Mouse (Mus musculus) testis, adult 2 months (tissue): Measurements from ENCODE around the gene Tmem106a. TPM values are rescaled to one million over a fixed set of nuclear protein-coding genes. Genes with fewer than 3 reads are reported as not detected.
"Not testable (repeated sequence)": the region's sequence is repeated elsewhere in the genome, so short reads cannot be mapped to it uniquely, and the experiment has no call there.

Experiments
- H3K27ac ChIP-seq: fragments of 200-500 bp; 2 replicates; pipeline ENCODE4 v1.5.1; 2012; ENCODE audit warnings: low read depth, low read length; ENCODE audit not compliant: control insufficient read depth, insufficient read depth
- H3K27me3 ChIP-seq: fragments of 200-500 bp; 2 replicates; pipeline ENCODE4 v1.6.1; 2012; ENCODE audit warnings: mild to moderate bottlenecking, low read length, moderate library complexity; ENCODE audit not compliant: control insufficient read depth, insufficient read depth
- H3K36me3 ChIP-seq: fragments of 200-500 bp; 2 replicates; pipeline ENCODE4 v1.6.1; 2012; ENCODE audit warnings: mild to moderate bottlenecking, low read length; ENCODE audit not compliant: control insufficient read depth, insufficient read depth
- H3K4me1 ChIP-seq: fragments of 200-500 bp; 2 replicates; pipeline ENCODE4 v1.6.1; 2012; ENCODE audit warnings: low read length; ENCODE audit not compliant: control insufficient read depth, insufficient read depth
- H3K4me3 ChIP-seq: fragments of 200-500 bp; 2 replicates; pipeline ENCODE4 v1.5.1; 2012; ENCODE audit warnings: low read depth, mild to moderate bottlenecking, low read length, moderate library complexity, mixed read lengths; ENCODE audit not compliant: control insufficient read depth
- CTCF ChIP-seq: fragments of 200-500 bp; IDR thresholded peaks from 2 replicates; pipeline ENCODE4 v1.5.1; 2012; ENCODE audit warnings: low read depth, mild to moderate bottlenecking, inconsistent platforms, low read length, moderate library complexity; ENCODE audit not compliant: control insufficient read depth, insufficient read depth, insufficient replicate concordance
- POLR2A ChIP-seq: fragments of 200-500 bp; IDR thresholded peaks from 2 replicates; pipeline ENCODE4 v1.6.1; 2012; ENCODE audit warnings: low read depth, mild to moderate bottlenecking, inconsistent platforms, low read length, moderate library complexity; ENCODE audit not compliant: control insufficient read depth
- polyA plus RNA-seq: library from polyadenylated mRNA; depleted of rRNA; stranded (reverse); fragments of >200 nt; gene quantifications from 2 replicates; pipeline ENCODE4 v1.2.3, GENCODE M21; 2012; rRNA removed

Tmem106a gene
- polyA plus RNA-seq, 1 experiment: 22.8 TPM

GRCm38 (mm10) chr11:101627857-101628559 is 46.0 kb downstream of the Tmem106a start:
- Histone ChIP-seq H3K27me3 (no peaks in the 10 kb centered on the region), H3K4me3 (peak overlapping the region; percentile 89), H3K36me3 (no peaks in the 10 kb centered on the region), H3K4me1 (peaks cover 12% of the 10 kb centered on the region), H3K27ac (peak overlapping the region; percentile 87)
- no peak for TF ChIP-seq CTCF
- TF ChIP-seq POLR2A: no peak; the same call in 1 of the 2 replicates

- not testable (repeated sequence) for H3K4me3 ChIP-seq, H3K27me3 ChIP-seq, H3K36me3 ChIP-seq, H3K27ac ChIP-seq
- peaks cover 12% of the 10 kb centered on the region for H3K4me1 ChIP-seq
These were observed 46.8 kb downstream of the Tmem106a start for GRCm38 (mm10) chr11:101628733-101629417.

GRCm38 (mm10) chr11:101635660-101636059 is 53.6 kb downstream of the Tmem106a start:
- Histone ChIP-seq H3K27me3 (no peaks in the 10 kb centered on the region), H3K27ac (no peak overlapping the region), H3K36me3 (no peaks in the 10 kb centered on the region), H3K4me3 (no peak overlapping the region), H3K4me1 (peaks cover 5% of the 10 kb centered on the region)
- TF ChIP-seq CTCF (no peak), POLR2A (no peak)

GRCm38 (mm10) chr11:101639761-101640160 is 57.7 kb downstream of the Tmem106a start:
- TF ChIP-seq POLR2A (no peak), CTCF (no peak)
- Histone ChIP-seq H3K36me3 (no peaks in the 10 kb centered on the region), H3K4me3 (no peak overlapping the region), H3K27ac (no peak overlapping the region), H3K4me1 (peaks cover 7% of the 10 kb centered on the region), H3K27me3 (no peaks in the 10 kb centered on the region)

- peak; percentile 62; the same call in 1 of the 2 replicates for TF ChIP-seq POLR2A
- not testable (repeated sequence) for H3K4me1 ChIP-seq, H3K27me3 ChIP-seq, H3K36me3 ChIP-seq
- H3K27ac ChIP-seq: peak overlapping the region; percentile 86
- H3K4me3 ChIP-seq: peak overlapping the region; percentile 80
These were observed 59.0 kb downstream of the Tmem106a start for GRCm38 (mm10) chr11:101640857-101641709.

Other genes with a start within 250 kb of the Tmem106a start
- not detected in 2 replicates for gene G6pc, start 214.7 kb upstream of the Tmem106a start, polyA plus RNA-seq
- 17.9 and 18.7 TPM in 2 replicates for gene Aarsd1, start 164.6 kb upstream of the Tmem106a start, polyA plus RNA-seq
- gene Gm27029, start 157.4 kb upstream of the Tmem106a start, polyA plus RNA-seq: 0.14 and 0.38 TPM in 2 replicates
- 8.9 and 9.4 TPM in 2 replicates for gene Rundc1, start 157.2 kb upstream of the Tmem106a start, polyA plus RNA-seq
- gene Ptges3l, start 156.9 kb upstream of the Tmem106a start, polyA plus RNA-seq: 34.6 and 39.1 TPM in 2 replicates
- 161 and 224 TPM in 2 replicates for gene Rpl27, start 139.9 kb upstream of the Tmem106a start, polyA plus RNA-seq
- gene Ifi35, start 133.8 kb upstream of the Tmem106a start, polyA plus RNA-seq: 3.2 and 3.6 TPM in 2 replicates
- gene Rnd2, start 117.2 kb upstream of the Tmem106a start, polyA plus RNA-seq: 19.2 and 21.1 TPM in 2 replicates
- 40.0 and 43.3 TPM in 2 replicates for gene Vat1, start 116.0 kb upstream of the Tmem106a start, polyA plus RNA-seq
- gene Brca1, start 30.3 kb upstream of the Tmem106a start, polyA plus RNA-seq: 4.6 and 5.2 TPM in 2 replicates
- gene Nbr1, start 30.1 kb upstream of the Tmem106a start, polyA plus RNA-seq: 323 and 355 TPM in 2 replicates
- 64.9 and 69.4 TPM in 2 replicates for gene Gm11634, start 17.0 kb downstream of the Tmem106a start, polyA plus RNA-seq
- 7.8 and 13.8 TPM in 2 replicates for gene Rdm1, start 45.0 kb downstream of the Tmem106a start, polyA plus RNA-seq
- gene Arl4d, start 83.3 kb downstream of the Tmem106a start, polyA plus RNA-seq: 10.2 and 12.3 TPM in 2 replicates
- gene Dhx8, start 150.7 kb downstream of the Tmem106a start, polyA plus RNA-seq: 21.0 and 21.3 TPM in 2 replicates
- 0.53 and 1.1 TPM in 2 replicates for gene Etv4, start 203.1 kb downstream of the Tmem106a start, polyA plus RNA-seq